Mouse (Mus musculus) E14TG2a.4 (cell line): Measurements from ENCODE around the gene Alox12b.

ENCODE experiments used
- CTCF ChIP-seq: conservative IDR thresholded peaks from 2 replicates; pipeline ENCODE4 v1.5.1; 2014; ENCODE audit warnings: low read length
- NANOG ChIP-seq: IDR thresholded peaks from 2 replicates; pipeline ENCODE4 v1.6.1; 2014; ENCODE audit warnings: borderline replicate concordance, low read length, mixed read lengths
- POU5F1 ChIP-seq: IDR thresholded peaks from 2 replicates; pipeline ENCODE4 v1.6.1; 2014; ENCODE audit warnings: low read length, borderline replicate concordance

DNA sequence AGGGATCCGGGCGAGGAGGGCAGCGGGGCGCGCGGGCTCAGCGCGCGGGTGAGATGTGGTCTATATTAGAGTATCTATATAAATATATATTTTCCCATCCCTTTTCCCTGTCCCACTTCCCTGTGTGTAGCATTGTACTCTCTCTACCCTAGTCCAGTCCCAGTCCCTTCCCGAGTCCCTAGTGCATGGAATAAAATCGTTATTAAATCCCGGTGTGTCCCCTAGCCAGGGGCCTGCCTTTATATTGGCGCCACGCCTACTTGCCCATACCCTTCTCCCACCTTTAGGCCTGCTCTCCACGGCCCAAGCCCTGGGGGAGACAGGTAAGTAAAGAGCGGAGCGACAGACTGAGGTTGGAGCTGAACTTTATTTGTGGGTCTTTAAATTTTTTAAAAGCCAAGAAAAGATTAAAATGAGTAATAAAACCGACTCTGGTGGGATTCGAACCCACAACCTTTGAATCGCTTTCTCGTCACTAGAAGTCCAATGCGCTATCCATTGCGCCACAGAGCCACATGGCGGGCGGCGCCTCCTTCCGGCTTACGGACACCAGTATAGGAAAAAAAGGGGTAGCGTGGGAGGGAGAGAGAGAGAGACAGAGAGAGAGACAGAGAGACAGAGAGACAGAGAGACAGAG is 33.6 kb upstream of the Alox12b start:
- no peak for TF ChIP-seq CTCF
- TF ChIP-seq POU5F1, result no peak
- no peak for TF ChIP-seq NANOG
